Mouse (Mus musculus): ENCODE data around the gene Hand1. TPM values are rescaled to one million over a fixed set of nuclear protein-coding genes. Genes with fewer than 3 reads are reported as not detected.

Hand1 gene
- total RNA-seq, 2 experiments from 2014 or later = not detected

DNA sequence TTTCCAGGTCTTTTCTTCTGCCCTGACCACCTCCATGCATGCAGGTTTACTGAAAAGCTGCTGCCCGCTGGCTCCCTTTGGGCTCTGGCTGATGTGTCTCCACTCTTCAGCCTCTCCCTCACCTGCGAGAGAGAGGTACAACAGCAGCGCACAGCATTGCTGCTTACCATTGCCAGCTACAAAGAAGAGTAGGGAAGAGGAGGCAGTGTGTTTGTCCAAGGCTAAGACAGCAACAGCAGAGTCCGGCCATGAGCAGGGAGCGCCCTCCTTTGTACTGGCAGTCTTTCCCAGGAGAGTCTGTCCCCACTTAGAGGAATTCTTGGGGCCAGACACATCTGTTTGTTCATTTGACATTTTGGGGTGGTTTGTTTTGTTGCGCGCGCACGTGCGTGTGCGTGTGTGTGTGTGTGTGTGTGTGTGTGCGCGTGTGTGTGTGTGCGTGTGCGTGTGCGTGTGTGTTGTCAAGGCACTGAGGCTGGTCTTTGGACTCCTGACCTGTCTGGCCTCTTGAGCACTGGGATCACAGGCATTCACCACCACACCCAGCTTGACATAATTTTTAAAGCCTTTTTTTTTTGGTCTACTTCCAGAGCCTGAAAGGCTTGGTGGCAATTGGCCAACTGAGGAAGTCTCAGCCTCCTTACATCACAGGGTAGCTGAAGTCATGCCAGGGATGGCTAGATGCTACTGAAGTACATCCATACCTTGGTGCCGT lies 23.4 kb downstream of the Hand1 start:
- DNase-seq (ENCODE audit: low spot score in 2 of 2) = no peak
- Histone ChIP-seq H3K4me3 (no peak overlapping the region), H3K27ac (no peak overlapping the region)
- TF ChIP-seq CTCF (conservative IDR thresholded peaks at IDR 0.05) = no peak

DNA sequence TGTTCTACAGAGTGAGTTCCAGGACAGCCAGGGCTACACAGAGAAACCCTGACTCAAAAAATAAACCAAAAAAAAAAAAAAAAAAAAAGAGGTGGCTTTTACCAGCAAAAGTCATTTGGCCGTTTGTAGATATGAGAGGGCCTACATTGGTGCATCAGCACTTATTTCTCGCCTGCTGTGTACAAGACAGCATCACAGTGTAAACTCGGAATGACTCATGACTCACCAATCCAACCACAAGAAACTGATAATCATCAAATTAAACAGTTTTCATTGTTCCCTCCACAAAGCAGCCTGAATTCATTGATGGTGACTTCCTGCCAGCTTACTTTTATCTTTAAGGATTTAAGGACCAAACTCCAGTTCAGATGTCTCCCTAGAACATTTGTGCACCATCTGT lies 27.6 kb downstream of the Hand1 start:
- no peak for TF ChIP-seq CTCF (conservative IDR thresholded peaks at IDR 0.05)

DNA sequence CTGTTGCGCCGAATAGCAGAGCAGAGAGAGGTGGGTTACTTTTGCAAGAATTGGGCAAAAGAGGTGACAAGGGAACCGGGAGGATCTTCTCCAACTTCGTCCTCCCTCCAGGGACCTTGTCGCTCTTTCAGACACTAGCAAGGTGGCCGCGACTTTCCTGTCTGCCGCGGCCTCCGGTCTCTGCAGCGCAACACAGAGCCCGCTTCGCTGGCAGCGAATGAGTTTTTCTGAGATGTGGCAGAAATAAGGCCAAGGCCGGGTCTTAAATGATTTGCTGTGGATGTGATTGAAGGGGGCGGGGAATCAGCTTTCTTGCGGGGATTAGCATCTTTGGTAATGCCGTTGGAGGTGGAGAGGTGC lies 30.1 kb downstream of the Hand1 start:
- no peak for TF ChIP-seq CTCF (conservative IDR thresholded peaks at IDR 0.05)
- no peak for DNase-seq (ENCODE audit: low spot score in 2 of 2)
- Histone ChIP-seq H3K27ac (peak overlapping the region; percentile 81), H3K4me3 (peak overlapping the region; percentile 95)

More for the DNA sequence above, 27.6 kb downstream of the Hand1 start:
- no peak for DNase-seq (ENCODE audit: low spot score in 2 of 2)
- H3K4me3 ChIP-seq = no peak overlapping the region
- H3K27ac ChIP-seq = no peak overlapping the region

DNA sequence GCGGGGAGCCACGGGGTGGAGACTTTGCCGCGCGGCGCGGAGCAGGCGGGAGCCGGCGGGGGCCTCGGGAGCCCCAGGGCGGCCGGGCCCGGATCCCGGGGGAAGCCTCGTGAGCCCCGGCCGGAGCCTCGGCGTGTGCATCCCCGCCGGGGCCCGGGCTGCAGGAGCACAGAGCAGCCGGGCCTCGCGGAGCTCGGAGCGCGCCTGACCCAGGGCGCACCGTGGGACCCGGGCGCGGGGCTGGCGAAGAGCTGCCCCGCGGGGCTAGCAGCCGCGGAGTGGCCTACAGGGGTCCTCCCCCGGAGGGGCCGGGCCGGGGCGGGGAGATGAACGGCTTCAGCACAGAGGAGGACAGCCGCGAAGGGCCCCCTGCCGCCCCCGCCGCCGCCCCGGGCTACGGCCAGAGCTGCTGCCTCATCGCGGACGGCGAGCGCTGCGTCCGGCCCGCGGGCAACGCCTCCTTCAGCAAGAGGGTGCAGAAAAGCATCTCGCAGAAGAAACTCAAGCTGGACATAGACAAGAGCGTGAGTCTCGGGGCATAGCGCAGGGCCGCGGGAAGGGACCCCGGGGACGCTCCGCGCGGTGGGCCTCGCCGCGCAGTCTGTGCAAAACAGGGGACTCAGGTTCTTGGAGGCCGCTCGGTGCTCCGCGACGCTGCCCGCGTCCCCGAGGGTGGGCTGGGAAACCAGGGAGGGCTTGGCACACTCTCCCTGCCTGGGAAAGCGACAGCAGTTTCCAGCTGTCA lies 30.7 kb downstream of the Hand1 start:
- peak; percentile 29 to 37 for DNase-seq (ENCODE audit: low spot score in 2 of 2)
- H3K4me3 ChIP-seq = peak overlapping the region; percentile 95
- H3K27ac ChIP-seq = peak overlapping the region; percentile 81
- TF ChIP-seq CTCF (conservative IDR thresholded peaks at IDR 0.05) = no peak

DNA sequence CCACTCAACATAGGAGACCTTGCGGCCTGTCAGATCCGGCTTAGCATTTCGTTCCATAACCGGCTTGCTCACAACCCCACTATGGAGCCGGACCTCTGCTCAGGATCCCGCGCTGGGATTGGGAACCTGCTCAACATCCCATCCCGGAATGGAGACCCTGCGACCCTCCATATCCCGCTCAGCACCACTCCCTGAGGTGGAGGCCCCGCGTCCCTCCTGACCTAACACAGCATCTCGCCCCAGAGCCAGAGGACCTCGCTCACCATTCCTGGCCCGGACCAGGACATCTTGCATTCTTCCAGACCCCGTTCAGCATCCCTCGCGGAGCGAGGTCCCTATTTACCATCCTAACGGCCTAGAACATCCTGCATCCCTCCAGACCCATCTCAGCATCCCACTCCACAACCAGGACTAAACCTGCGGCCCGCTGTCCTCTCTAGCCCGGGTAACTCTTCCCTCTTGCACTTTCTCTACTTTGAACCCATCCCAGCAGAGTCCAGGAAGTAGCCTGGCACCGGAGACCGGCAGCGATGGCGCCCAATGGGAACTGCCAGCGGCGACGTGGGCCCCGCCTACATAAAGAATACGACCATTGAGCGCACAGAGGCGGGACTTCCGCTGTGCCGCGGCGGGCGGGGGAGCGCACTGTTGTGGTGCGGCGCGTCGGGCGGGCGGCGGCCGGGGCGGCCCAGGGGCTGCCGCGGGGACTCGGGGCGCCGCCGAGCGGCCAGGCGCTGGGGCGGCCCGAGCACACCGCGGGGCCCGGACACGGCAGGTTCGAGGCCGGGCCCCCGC lies 31.4 kb downstream of the Hand1 start, which contains the start of gene Sap30l:
Sap30l (plus strand) TSS at position 667 of the 795 bp plus-strand sequence.
- peak; percentile 95 to 97 for DNase-seq (ENCODE audit: low spot score in 2 of 2)
- Histone ChIP-seq H3K4me3 (peak within 1 kb of the TSS; percentile 95), H3K27ac (peak within 1 kb of the TSS; percentile 81)
- no peak for TF ChIP-seq CTCF (conservative IDR thresholded peaks at IDR 0.05)

DNA sequence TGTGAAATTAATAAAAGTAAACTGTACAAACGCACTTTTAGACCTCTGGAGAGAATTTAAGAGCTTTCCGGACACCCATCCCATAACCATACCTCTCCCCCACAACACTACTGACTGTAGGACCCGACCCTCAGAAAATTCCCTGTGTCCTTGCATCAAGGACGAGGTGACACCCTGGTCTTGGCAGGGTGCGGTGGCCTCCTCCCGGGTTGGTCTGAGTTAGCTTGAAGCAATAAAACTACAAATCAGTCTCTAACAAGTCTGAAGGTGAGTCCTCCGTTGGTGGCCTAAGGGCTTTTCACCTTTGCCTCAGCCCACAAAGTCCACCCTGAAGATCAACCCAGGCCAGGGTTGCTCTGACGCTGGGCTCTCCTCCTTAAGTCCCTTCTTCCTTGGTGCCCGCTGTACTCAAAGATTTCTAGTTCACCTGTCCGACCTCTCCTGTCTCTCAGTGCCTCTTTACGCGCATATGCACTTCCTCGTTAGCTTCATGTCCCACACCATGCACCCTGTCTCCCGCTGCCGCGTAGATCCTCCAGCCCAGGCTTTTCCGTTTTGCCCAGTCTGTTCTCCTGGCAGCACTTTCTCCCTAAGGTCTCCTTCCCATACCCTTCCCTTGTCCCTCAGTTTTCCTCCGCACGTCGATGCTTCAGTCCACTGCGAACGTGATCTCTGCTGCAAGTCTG lies 32.2 kb downstream of the Hand1 start:
- no peak for TF ChIP-seq CTCF (conservative IDR thresholded peaks at IDR 0.05)
- no peak for DNase-seq (ENCODE audit: low spot score in 2 of 2)
- Histone ChIP-seq H3K27ac (peak overlapping the region; percentile 67; the same call in 1 of the 2 replicates), H3K4me3 (peak overlapping the region; percentile 83)

DNA sequence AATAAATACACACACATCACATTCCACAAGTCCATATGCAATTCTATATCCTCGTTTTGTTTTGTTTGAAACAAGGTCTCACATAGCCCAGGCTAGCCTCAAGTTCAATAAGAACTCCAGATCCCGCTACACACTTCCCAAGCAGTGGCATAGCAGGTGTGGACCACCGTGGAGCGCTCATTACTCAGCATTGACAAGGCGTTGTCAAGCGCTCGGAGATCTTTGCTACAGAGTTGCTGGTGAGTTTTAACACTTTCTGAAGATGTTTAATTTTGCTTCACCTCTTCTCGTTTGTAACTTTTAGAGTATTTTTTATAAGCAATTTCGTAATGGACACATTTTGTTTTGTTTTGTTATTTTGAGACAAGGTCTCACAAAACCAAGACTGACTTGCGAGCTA lies 33.2 kb downstream of the Hand1 start:
- no peak for TF ChIP-seq CTCF (conservative IDR thresholded peaks at IDR 0.05)
- no peak overlapping the region for H3K4me3 ChIP-seq
- DNase-seq (ENCODE audit: low spot score in 2 of 2) = no peak
- no peak overlapping the region for H3K27ac ChIP-seq

DNA sequence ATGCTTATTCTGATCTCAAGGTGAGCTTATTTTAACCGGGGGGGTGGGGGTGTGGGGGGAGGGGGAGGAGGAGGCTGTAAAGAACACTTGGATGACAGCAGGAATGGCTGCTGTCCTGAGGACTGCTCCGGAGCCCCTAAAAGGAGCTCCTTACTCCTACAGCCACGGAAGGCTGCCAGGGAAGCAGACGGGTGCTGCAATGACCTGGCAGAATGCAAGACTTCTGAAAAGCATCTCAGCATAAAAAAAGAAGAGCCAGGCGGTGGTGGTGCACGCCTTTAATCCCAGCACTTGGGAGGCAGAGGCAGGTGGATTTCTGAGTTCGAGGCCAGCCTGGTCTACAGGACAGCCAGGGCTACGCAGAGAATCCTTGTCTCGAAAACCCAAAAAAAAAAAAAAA lies 34.8 kb downstream of the Hand1 start:
- DNase-seq (ENCODE audit: low spot score in 2 of 2) = no peak
- no peak overlapping the region for H3K4me3 ChIP-seq
- no peak overlapping the region for H3K27ac ChIP-seq
- no peak for TF ChIP-seq CTCF (conservative IDR thresholded peaks at IDR 0.05)

DNA sequence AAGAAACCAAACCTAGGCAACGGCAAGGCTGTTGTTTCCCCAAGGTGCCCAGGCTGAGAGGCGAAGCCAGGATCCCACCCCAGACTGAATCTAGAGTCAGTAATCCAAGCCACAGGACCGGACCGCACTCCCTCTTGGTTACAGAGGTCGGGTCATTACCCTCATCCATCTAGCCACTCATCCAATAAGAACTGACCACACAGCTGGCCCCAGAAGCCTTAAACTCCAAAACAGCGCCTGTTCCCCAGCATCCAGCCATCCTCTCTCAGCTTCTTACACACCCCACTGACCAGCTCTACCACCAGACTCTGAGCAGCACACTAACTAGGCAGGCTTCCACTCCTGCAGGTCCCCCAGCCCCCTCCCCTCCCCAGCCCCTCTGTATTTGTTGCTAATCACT lies 37.5 kb downstream of the Hand1 start:
- H3K27ac ChIP-seq = no peak overlapping the region
- no peak for TF ChIP-seq CTCF (conservative IDR thresholded peaks at IDR 0.05)
- no peak overlapping the region for H3K4me3 ChIP-seq
- DNase-seq (ENCODE audit: low spot score in 2 of 2) = no peak

DNA sequence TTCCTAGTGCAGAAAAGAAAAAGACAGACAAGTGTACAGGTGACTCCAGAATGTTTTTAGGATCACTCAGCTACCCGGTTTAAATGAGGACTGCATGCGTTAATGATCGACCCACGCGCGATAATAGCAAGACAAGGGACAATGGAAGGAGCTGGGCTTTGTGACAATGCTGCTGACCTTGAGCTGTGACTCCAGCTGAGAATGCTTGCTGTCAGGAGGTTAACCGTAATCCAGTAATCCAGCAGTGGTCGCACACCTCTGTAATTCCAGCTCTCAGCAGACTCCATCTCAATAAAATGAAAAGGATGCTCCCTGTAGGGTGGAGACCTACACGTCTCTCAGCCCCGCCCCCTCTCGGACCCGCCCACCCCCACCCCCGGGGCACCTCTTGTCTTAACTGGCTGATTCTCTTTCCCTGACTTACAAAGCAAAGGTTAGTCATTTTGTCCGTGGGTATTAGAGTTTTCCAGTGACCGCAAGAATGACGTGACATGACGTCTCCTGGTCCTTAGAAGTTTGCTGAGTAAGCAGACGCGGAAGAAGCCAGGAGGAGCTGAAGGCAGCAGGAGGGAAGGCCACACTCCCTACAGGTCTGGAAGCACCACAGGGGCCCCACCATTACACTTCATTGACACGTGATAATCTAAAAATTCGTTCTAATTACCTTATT lies 41.6 kb downstream of the Hand1 start:
- no peak for TF ChIP-seq CTCF (conservative IDR thresholded peaks at IDR 0.05)
- DNase-seq (ENCODE audit: low spot score in 2 of 2) = no peak
- H3K4me3 ChIP-seq = no peak overlapping the region
- no peak overlapping the region for H3K27ac ChIP-seq

DNA sequence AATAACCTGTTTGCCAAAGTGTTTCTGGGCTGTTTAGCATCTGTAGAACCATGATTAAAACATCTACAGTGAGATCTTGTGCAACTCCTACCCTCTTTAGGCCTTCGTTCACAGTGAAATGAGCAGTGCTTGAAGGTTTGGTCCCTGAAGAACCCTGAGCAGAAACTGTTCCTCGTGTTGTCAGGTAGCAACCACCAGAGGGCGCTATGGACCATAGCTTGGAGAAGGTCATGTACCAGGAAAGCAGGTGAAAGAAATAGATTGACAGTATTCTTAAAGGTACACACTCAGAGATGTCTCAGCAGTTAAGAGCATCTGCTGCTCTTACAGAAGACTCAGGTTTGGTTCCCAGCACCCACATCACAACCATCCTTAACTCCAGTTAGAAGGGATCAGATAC lies 44.7 kb downstream of the Hand1 start:
- H3K4me3 ChIP-seq = no peak overlapping the region
- H3K27ac ChIP-seq = no peak overlapping the region
- DNase-seq (ENCODE audit: low spot score in 2 of 2) = peak in 1 of 2 experiments; percentile 28
- TF ChIP-seq CTCF (conservative IDR thresholded peaks at IDR 0.05) = peak; percentile 83
